Mouse (Mus musculus): Measurements from ENCODE around the gene Vmn1r29. TPM values are rescaled to one million over a fixed set of nuclear protein-coding genes. Genes with fewer than 3 reads are reported as not detected.
"Not testable (repeated sequence)": the region's sequence is repeated elsewhere in the genome, so short reads cannot be mapped to it uniquely, and the experiment has no call there.

The Vmn1r29 gene
- not detected in 2 replicates for polyA plus RNA-seq (2015; fragmentation: Nextera tagmentation; extraction: Ambion mirVana)

GRCm38 (mm10) chr6:58301249-58301648, at the start of gene Vmn1r29:
Vmn1r29 (plus strand) TSS chr6:58301549.
- H3K9me3 ChIP-seq (replicated peaks; ENCODE audit: control insufficient read depth, low read length): no peaks in the 10 kb centered on the region
- no peaks in the 10 kb centered on the region for H3K27me3 ChIP-seq (ENCODE audit: control insufficient read depth, insufficient read depth, low read length)
- no peaks in the 10 kb centered on the region for H3K4me1 ChIP-seq (ENCODE audit: control insufficient read depth, insufficient read depth, low read length)
- ATAC-seq (replicated peaks; ENCODE audit: extremely low read depth, insufficient read depth, low FRiP score): no peak
- H3K9ac ChIP-seq (ENCODE audit: low read length): no peak within 1 kb of the TSS
- no peak within 1 kb of the TSS for H3K4me3 ChIP-seq (ENCODE audit: low read length)
- H3K27ac ChIP-seq (ENCODE audit: low read length): no peak within 1 kb of the TSS
- no peak within 1 kb of the TSS for H3K4me2 ChIP-seq (ENCODE audit: low read depth, low read length)
- H3K36me3 ChIP-seq (ENCODE audit: control insufficient read depth, insufficient read depth): no peaks in the 10 kb centered on the region

- no peak within 1 kb of the TSS for H3K9ac ChIP-seq (ENCODE audit: low read length)
- H3K27ac ChIP-seq (ENCODE audit: low read length): no peak within 1 kb of the TSS
- no peak for ATAC-seq (replicated peaks; ENCODE audit: extremely low read depth, insufficient read depth, low FRiP score)
- H3K27me3 ChIP-seq (ENCODE audit: control insufficient read depth, insufficient read depth, low read length): no peaks in the 10 kb centered on the region
- no peaks in the 10 kb centered on the region for H3K36me3 ChIP-seq (ENCODE audit: control insufficient read depth, insufficient read depth)
- H3K4me1 ChIP-seq (ENCODE audit: control insufficient read depth, insufficient read depth, low read length): no peaks in the 10 kb centered on the region
- H3K9me3 ChIP-seq (replicated peaks; ENCODE audit: control insufficient read depth, low read length): no peaks in the 10 kb centered on the region
- H3K4me2 ChIP-seq (ENCODE audit: low read depth, low read length): no peak within 1 kb of the TSS
- no peak within 1 kb of the TSS for H3K4me3 ChIP-seq (ENCODE audit: low read length)
- WGBS: 61% methylated on average over 1 of the region's 1 CpGs
Observed at GRCm38 (mm10) chr6:58261737-58262136, 39.6 kb upstream of the Vmn1r29 start, which contains the start of gene Vmn1r28. Vmn1r28 (plus strand) TSS chr6:58262037.

- H3K27ac ChIP-seq (ENCODE audit: low read length); H3K27me3 ChIP-seq (ENCODE audit: control insufficient read depth, insufficient read depth, low read length); H3K4me1 ChIP-seq (ENCODE audit: control insufficient read depth, insufficient read depth, low read length); H3K4me3 ChIP-seq (ENCODE audit: low read length); H3K36me3 ChIP-seq (ENCODE audit: control insufficient read depth, insufficient read depth); ATAC-seq (replicated peaks; ENCODE audit: extremely low read depth, insufficient read depth, low FRiP score); H3K9ac ChIP-seq (ENCODE audit: low read length); H3K9me3 ChIP-seq (replicated peaks; ENCODE audit: control insufficient read depth, low read length); H3K4me2 ChIP-seq (ENCODE audit: low read depth, low read length): not testable (repeated sequence)
- WGBS: 85% methylated on average over 1 of the region's 1 CpGs
Observed at GRCm38 (mm10) chr6:58279661-58280060, 21.7 kb upstream of the Vmn1r29 start.

- no peaks in the 10 kb centered on the region for H3K4me1 ChIP-seq (ENCODE audit: control insufficient read depth, insufficient read depth, low read length)
- no peak for ATAC-seq (replicated peaks; ENCODE audit: extremely low read depth, insufficient read depth, low FRiP score)
- no peak overlapping the region for H3K4me2 ChIP-seq (ENCODE audit: low read depth, low read length)
- no peaks in the 10 kb centered on the region for H3K27me3 ChIP-seq (ENCODE audit: control insufficient read depth, insufficient read depth, low read length)
- no peak overlapping the region for H3K27ac ChIP-seq (ENCODE audit: low read length)
- no peak overlapping the region for H3K4me3 ChIP-seq (ENCODE audit: low read length)
- H3K36me3 ChIP-seq (ENCODE audit: control insufficient read depth, insufficient read depth): no peaks in the 10 kb centered on the region
- 59% methylated on average over 2 of the region's 2 CpGs for WGBS
- H3K9me3 ChIP-seq (replicated peaks; ENCODE audit: control insufficient read depth, low read length): no peaks in the 10 kb centered on the region
- no peak overlapping the region for H3K9ac ChIP-seq (ENCODE audit: low read length)
Observed at GRCm38 (mm10) chr6:58292201-58292600, 9.1 kb upstream of the Vmn1r29 start.

GRCm38 (mm10) chr6:58298511-58298910, 2.8 kb upstream of the Vmn1r29 start:
- WGBS: 83% methylated on average over 16 of the region's 19 CpGs
- not testable (repeated sequence) for ATAC-seq (replicated peaks; ENCODE audit: extremely low read depth, insufficient read depth, low FRiP score); H3K4me2 ChIP-seq (ENCODE audit: low read depth, low read length); H3K36me3 ChIP-seq (ENCODE audit: control insufficient read depth, insufficient read depth); H3K27me3 ChIP-seq (ENCODE audit: control insufficient read depth, insufficient read depth, low read length); H3K9me3 ChIP-seq (replicated peaks; ENCODE audit: control insufficient read depth, low read length); H3K9ac ChIP-seq (ENCODE audit: low read length); H3K4me3 ChIP-seq (ENCODE audit: low read length); H3K27ac ChIP-seq (ENCODE audit: low read length); H3K4me1 ChIP-seq (ENCODE audit: control insufficient read depth, insufficient read depth, low read length)

GRCm38 (mm10) chr6:58330686-58331085, 29.3 kb downstream of the Vmn1r29 start:
- H3K9ac ChIP-seq (ENCODE audit: low read length); H3K27me3 ChIP-seq (ENCODE audit: control insufficient read depth, insufficient read depth, low read length); H3K4me2 ChIP-seq (ENCODE audit: low read depth, low read length); H3K9me3 ChIP-seq (replicated peaks; ENCODE audit: control insufficient read depth, low read length); H3K4me3 ChIP-seq (ENCODE audit: low read length); ATAC-seq (replicated peaks; ENCODE audit: extremely low read depth, insufficient read depth, low FRiP score); H3K36me3 ChIP-seq (ENCODE audit: control insufficient read depth, insufficient read depth); H3K4me1 ChIP-seq (ENCODE audit: control insufficient read depth, insufficient read depth, low read length); H3K27ac ChIP-seq (ENCODE audit: low read length): not testable (repeated sequence)
- 76% methylated on average over 17 of the region's 17 CpGs for WGBS

Other genes starting within 250 kb of the Vmn1r29 start
- gene Vmn1r27, start 82.7 kb upstream of the Vmn1r29 start, polyA plus RNA-seq (2015; fragmentation: Nextera tagmentation; extraction: Ambion mirVana): not detected in 2 replicates
- not detected in 2 replicates for gene Vmn1r28, start 39.5 kb upstream of the Vmn1r29 start, polyA plus RNA-seq (2015; fragmentation: Nextera tagmentation; extraction: Ambion mirVana)
- gene Vmn1r30, start 141.8 kb downstream of the Vmn1r29 start, polyA plus RNA-seq (2015; fragmentation: Nextera tagmentation; extraction: Ambion mirVana): not detected in 2 replicates
- not detected in 2 replicates for gene Vmn1r31, start 173.8 kb downstream of the Vmn1r29 start, polyA plus RNA-seq (2015; fragmentation: Nextera tagmentation; extraction: Ambion mirVana)

All from heart, embryonic 16.5 days (tissue).